Mouse (Mus musculus): ENCODE measurements around the gene Sod1. TPM values are rescaled to one million over a fixed set of nuclear protein-coding genes. Genes with fewer than 3 reads are reported as not detected.

Gene Sod1
- polyA plus RNA-seq, 1 experiment from 2014 or later: 957 TPM

- ATAC-seq (ENCODE audit: low FRiP score, low read depth): no peak
- H3K9me3 ChIP-seq: no peaks in the 10 kb centered on the region
- H3K9ac ChIP-seq: no peak overlapping the region
- H3K27ac ChIP-seq (replicated peaks): no peak overlapping the region
- WGBS: 87% methylated on average over 1 of the region's 1 CpGs
- no peak overlapping the region for H3K4me3 ChIP-seq
- H3K27me3 ChIP-seq: no peaks in the 10 kb centered on the region
- no peaks in the 10 kb centered on the region for H3K4me1 ChIP-seq (replicated peaks)
- H3K36me3 ChIP-seq: 0 out of 2 replicates have a peak, but pooled peaks cover 9% of the 10 kb centered on the region
- H3K4me2 ChIP-seq: no peak overlapping the region
These were observed 44.6 kb downstream of the Sod1 start for GRCm38 (mm10) chr16:90265106-90265505.

DNA sequence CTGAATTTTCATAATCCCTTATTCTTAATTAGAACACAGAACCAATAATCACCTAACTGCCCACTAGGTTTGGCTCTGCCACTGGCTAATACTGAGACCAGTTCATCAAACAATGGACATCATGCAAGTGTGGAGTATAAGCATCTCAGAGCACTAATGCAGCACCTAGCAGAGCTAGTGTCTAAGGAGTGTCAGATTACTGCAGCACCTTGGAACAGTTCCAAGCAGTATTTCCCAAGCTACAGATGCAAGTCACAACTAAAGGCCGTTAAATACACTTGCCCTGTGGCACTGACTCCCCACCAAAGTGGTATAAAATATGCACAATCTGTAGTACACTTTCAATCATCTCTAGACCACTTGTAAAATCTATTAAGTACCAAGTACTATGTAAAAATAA is 46.0 kb downstream of the Sod1 start:
- Histone ChIP-seq H3K36me3 (0 out of 2 replicates have a peak, but pooled peaks cover 3% of the 10 kb centered on the region), H3K4me3 (no peak overlapping the region), H3K4me1 (replicated peaks) (no peaks in the 10 kb centered on the region), H3K4me2 (no peak overlapping the region), H3K27me3 (no peaks in the 10 kb centered on the region), H3K9me3 (no peaks in the 10 kb centered on the region), H3K9ac (no peak overlapping the region), H3K27ac (replicated peaks) (no peak overlapping the region)
- ATAC-seq (ENCODE audit: low FRiP score, low read depth): no peak
- 28% methylated on average over 1 of the region's 1 CpGs for WGBS

- H3K36me3 ChIP-seq: no peaks in the 10 kb centered on the region
- H3K27ac ChIP-seq (replicated peaks): no peak overlapping the region
- H3K4me1 ChIP-seq (replicated peaks): peaks cover 14% of the 10 kb centered on the region
- no peak for ATAC-seq (ENCODE audit: low FRiP score, low read depth)
- H3K9me3 ChIP-seq: no peaks in the 10 kb centered on the region
- no peak overlapping the region for H3K4me3 ChIP-seq
- no peak overlapping the region for H3K4me2 ChIP-seq
- WGBS: 78% methylated on average over 6 of the region's 6 CpGs
- H3K9ac ChIP-seq: no peak overlapping the region
- H3K27me3 ChIP-seq: no peaks in the 10 kb centered on the region
These were observed 55.0 kb downstream of the Sod1 start for GRCm38 (mm10) chr16:90275521-90275920.

Other genes with a start within 250 kb of the Sod1 start
- gene Tiam1, start 77.0 kb upstream of the Sod1 start, polyA plus RNA-seq (2015; fragmentation: Nextera tagmentation; extraction: Ambion mirVana): 23.8 and 27.3 TPM in 2 replicates
- 25.5 and 29.2 TPM in 2 replicates for gene Scaf4, start 63.7 kb downstream of the Sod1 start, polyA plus RNA-seq (2015; fragmentation: Nextera tagmentation; extraction: Ambion mirVana)
- 6.3 and 7.1 TPM in 2 replicates for gene Hunk, start 165.3 kb downstream of the Sod1 start, polyA plus RNA-seq (2015; fragmentation: Nextera tagmentation; extraction: Ambion mirVana)